Mouse (Mus musculus): ENCODE results near the gene Gpc6. TPM values are rescaled to one million over a fixed set of nuclear protein-coding genes. Genes with fewer than 3 reads are reported as not detected.

Gene Gpc6
- total RNA-seq, 2 experiments from 2014 or later: 22.7 to 30.5 TPM

DNA sequence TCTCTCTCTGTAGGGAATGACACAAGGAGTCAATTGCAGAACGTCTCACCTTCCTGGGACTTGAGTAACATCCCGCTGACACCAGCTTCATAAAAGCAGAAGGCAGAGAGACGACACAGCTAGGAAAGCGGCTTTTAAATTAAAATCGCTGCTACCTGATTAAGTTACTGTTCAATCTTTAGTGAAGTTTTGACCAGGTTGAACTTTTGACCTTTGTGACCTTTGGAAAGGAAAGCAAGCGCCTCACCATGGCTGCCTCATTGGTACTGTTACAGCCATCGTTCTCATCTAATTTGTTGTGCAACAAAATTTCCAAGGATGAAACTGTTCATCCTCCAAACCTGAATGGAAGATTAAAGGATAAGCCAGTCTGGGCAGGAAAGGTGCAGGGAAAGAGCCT lies 830.1 kb downstream of the Gpc6 start:
- no peak for DNase-seq (ENCODE audit: low spot score in 2 of 2)
- intact Hi-C loops (cut with DNase I): no loop called here

GRCm38 (mm10) chr14:117756505-117756904 lies 831.4 kb downstream of the Gpc6 start:
- intact Hi-C loops (cut with DNase I): no loop called here

DNA sequence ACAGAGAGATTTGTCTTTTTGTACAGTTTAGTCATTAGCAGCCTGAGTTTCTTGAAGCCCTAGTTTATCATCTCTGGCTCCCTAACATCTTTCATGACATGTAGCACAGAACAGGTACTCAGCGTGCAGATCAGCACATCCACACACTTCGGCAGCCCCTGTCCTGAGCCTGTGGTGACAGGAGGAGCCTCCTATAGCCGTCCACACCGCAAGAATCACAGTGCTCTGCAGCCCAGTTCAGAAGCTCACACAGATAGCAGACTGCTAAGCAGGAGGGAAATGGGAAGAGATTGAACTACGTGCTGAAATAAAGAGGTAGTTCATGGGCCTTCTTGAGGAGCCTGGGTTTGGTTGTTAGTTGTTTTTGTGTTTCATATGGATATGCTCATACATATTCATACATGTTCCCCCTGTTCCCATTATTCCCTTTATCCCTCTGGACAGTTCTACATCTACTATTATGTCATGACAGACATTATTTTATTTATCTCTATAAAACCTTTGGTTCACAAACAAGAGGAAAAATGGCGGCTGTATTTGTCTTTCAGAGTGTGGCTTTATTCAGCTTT lies 832.8 kb downstream of the Gpc6 start:
- intact Hi-C loops (cut with DNase I): no loop called here
- no peak for DNase-seq (ENCODE audit: low spot score in 2 of 2)

More at GRCm38 (mm10) chr14:117756505-117756904, 831.4 kb downstream of the Gpc6 start:
- no peak for DNase-seq (ENCODE audit: low spot score in 2 of 2)

DNA sequence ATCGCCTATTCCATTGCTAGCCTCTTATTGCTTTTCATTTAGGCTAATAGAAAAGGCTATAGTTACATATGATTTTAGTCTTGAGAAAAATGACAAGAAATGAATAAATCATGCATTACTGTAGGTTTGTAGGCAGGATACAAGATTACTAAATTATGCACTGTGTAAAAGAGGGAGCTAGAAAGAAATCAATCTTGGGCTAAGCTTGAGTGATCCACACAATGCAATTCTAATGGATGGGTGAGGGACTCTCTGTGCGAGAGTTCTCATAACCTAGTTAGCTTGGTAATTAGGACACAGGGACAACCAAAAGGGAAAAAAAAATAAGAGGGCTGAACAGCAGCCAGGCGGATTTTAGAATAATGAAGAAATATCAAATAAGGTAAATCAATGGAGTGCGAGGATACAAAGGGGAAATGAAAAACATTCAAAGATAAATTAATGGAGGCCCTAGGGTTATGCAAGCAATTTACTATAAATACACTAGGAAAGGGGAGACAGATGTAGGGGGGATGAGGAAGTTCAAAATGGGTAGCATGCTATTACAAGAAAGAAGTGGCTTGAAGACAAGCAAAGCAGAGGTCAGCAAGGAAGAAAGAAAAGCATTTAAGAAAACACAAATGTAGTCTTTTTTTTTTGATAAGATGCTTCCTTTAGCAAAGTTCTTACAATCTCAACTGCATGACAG lies 835.9 kb downstream of the Gpc6 start:
- no peak for DNase-seq (ENCODE audit: low spot score in 2 of 2)
- intact Hi-C loops (cut with DNase I): no loop called here

- DNase-seq (ENCODE audit: low spot score in 2 of 2): no peak
- intact Hi-C loops (cut with DNase I): no loop called here
Observed at GRCm38 (mm10) chr14:117762934-117763333, 837.8 kb downstream of the Gpc6 start.

DNA sequence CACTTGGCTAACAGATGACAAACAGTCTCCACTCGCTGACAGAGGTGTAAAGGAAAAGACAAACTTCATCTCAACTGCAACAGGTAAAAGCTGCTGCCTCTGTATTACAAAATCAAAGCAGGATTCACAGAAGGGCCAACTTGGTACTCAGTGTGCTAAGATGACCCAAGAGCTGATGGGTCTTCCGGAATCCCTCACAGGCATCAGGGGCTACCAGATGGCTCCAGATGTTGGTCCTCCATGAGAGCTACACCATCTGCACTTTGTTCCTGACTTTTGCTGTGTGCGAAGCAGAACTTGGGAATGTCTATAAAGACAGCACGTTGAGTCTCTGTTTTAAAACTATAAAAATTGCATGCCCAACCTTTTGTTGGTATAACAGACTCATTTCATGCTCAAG lies 842.7 kb downstream of the Gpc6 start:
- intact Hi-C loops (cut with DNase I): no loop called here
- no peak for DNase-seq (ENCODE audit: low spot score in 2 of 2)

- no peak for DNase-seq (ENCODE audit: low spot score in 2 of 2)
- intact Hi-C loops (cut with DNase I): no loop called here
Observed at GRCm38 (mm10) chr14:117768697-117769096, 843.6 kb downstream of the Gpc6 start.

GRCm38 (mm10) chr14:117773373-117773772 lies 848.3 kb downstream of the Gpc6 start:
- intact Hi-C loops (cut with DNase I): no loop called here
- no peak for DNase-seq (ENCODE audit: low spot score in 2 of 2)

DNA sequence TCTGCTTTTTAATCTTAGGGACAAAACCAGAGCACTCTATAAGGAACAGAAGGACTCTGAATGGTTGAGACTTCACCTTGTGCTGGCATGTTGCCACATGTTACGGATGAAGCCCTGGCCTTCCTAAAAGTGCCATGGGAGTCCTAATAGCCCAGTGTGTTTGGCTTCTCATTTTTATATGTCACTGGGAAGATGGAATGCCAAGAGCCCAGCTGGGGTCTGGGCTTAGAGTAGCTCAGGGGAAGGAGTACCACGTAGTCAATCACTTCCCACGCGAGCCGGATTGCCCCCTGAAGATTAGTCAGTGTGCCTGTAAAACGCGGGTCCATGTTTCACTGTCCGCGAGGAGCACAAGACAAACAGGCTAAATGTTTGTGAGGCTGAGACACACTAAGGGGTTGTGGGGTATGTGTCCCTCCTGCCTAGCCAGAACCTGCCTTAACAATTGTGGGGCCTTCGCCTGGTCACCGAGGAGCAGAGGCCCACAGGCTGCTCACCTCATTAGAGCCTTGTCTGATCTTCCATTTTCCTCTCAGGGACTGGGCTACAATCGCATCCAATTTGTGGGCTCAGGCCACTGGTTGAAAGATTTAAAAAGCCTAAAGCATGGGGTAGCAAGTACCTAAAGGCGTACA lies 852.9 kb downstream of the Gpc6 start:
- intact Hi-C loops (cut with DNase I): no loop called here
- no peak for DNase-seq (ENCODE audit: low spot score in 2 of 2)

GRCm38 (mm10) chr14:117778538-117779413 lies 853.7 kb downstream of the Gpc6 start:
- intact Hi-C loops (cut with DNase I): no loop called here
- DNase-seq (ENCODE audit: low spot score in 2 of 2): no peak

GRCm38 (mm10) chr14:117781724-117782123 lies 856.6 kb downstream of the Gpc6 start:
- no peak for DNase-seq (ENCODE audit: low spot score in 2 of 2)
- intact Hi-C loops (cut with DNase I): no loop called here

DNA sequence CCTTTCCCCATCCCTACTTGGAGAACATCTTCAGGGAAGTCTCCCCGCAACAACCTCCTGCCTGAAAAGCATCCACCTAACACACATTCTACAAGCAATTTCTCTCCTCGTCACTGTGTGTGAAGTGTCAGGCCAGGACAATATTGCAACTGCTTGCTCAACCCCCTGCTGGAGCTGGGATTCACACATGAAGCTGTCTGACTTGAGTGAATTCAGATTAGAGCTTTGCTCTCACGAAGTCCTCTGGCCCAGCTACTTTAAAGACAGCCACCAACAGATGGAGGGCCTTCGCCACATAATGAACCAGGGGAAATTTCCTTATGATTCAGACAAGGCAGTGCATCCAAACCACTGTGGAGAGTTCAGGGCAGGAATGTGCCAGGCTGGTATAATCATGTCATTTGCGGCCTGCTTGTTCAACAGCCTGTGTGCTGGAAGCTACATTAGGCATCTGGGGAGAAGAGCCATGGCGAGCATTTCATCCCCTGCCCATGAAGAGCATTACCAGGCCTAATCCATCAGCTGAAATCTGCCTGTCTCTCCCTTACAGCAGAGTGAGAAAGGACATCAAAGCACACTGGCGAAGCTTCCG lies 858.7 kb downstream of the Gpc6 start:
- intact Hi-C loops (cut with DNase I): no loop called here

DNA sequence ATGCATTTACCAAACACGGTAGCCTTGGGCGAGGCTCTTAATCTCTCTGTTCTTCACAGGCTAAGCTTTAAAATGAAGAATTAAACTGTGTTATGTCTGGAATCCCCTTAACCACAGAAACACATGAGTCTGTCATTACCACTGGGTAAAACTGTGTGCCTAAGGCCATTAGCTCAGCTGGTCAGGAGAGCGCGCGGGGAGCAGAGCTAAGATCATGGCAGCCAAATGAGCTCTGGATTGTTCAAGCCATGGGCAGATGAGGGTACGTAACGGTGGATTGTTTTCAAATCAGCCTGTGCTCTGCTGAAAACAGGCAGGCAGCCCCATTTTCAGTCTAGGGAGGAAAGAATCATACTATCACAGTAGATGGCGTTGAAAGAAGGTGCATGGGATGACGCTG lies 859.8 kb downstream of the Gpc6 start:
- intact Hi-C loops (cut with DNase I): no loop called here
- DNase-seq (ENCODE audit: low spot score in 2 of 2): no peak

More for the DNA sequence above, 858.7 kb downstream of the Gpc6 start:
- DNase-seq (ENCODE audit: low spot score in 2 of 2): no peak

- no peak for DNase-seq (ENCODE audit: low spot score in 2 of 2)
- intact Hi-C loops (cut with DNase I): no loop called here
Observed at GRCm38 (mm10) chr14:117785507-117786085, 860.5 kb downstream of the Gpc6 start.

GRCm38 (mm10) chr14:117786647-117787046 lies 861.5 kb downstream of the Gpc6 start:
- intact Hi-C loops (cut with DNase I): no loop called here
- DNase-seq (ENCODE audit: low spot score in 2 of 2): no peak

DNA sequence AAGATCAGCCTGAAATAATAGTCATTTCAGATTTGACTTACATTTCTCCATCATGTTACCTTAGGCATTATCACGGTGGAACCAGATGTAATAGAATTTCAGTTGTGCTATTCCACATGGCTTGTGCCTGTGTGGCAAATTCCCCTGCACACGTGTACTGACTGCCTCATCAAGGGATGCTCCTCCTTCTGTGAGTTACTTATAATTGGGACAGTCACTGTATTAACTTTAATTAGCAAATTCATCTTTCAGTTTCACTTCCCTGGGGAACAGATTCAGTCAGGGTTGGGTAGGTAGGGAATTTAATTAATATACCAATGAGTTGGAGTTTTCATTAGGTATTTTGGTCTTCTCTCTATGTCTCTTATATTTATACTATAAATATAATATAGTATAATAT lies 869.8 kb downstream of the Gpc6 start:
- DNase-seq (ENCODE audit: low spot score in 2 of 2): no peak
- intact Hi-C loops (cut with DNase I): no loop called here

DNA sequence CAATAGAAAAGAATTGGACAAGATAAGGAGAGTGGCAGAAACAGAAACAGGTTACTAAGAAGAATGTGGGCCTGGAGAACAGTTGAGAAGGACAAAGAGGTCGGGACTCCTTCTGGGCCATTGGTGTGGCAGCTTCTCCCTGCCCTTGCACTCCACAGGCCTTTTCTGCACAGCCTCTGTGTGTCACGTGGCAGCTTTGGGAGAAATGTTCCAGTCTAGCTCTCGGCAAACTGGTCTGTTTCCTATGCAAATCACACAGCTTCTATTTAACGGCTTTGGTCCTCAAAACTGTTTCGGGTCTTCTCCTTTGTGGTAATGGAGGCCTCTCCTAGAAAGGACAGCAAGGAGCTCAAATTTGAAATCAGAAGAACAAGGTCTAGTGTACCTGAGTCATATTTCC lies 871.5 kb downstream of the Gpc6 start:
- no peak for DNase-seq (ENCODE audit: low spot score in 2 of 2)
- intact Hi-C loops (cut with DNase I): no loop called here

DNA sequence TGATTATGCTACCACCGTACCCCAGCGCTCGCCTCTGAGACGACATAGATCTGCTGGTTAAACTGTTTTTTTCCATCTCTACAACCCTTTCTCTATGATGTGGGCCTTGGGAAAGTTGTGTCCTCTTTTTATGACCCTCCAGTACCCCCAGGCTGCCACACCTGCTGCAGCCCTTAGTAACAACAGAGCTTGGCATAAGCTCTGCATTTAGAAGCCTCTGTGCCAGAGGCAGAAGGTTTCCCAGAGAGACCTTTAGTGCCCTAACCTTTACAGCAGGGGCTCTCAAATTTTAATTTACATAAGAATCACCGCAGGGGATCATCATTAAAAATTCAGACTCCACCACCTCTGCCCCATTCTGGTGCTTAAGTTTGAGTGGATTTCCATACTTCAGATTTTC lies 875.3 kb downstream of the Gpc6 start:
- intact Hi-C loops (cut with DNase I): no loop called here
- DNase-seq (ENCODE audit: low spot score in 2 of 2): no peak

DNA sequence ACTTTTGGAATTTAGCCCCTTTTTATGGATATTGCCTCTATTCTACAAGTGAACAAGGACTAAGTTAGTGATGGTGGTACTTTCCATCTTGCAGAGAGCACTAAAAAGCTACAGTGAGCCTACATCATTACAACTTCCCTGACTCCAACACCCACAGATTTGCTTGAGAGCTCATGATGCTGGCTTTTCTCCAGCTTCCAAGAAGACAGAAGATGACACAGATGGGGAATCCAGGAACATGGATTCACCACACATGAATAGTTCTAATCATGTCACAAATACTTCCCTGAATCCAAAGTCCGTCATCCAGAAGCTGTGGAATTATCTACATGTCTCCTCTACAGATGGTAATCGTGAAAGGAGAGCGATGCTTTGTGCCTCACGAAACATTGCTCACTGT lies 882.7 kb downstream of the Gpc6 start:
- DNase-seq (ENCODE audit: low spot score in 2 of 2): no peak
- intact Hi-C loops (cut with DNase I): no loop called here

Data from left cerebral cortex, postnatal 14 days (tissue).